ENCODE assay signal across 8 mouse cellular contexts in the genomic region with DNA sequence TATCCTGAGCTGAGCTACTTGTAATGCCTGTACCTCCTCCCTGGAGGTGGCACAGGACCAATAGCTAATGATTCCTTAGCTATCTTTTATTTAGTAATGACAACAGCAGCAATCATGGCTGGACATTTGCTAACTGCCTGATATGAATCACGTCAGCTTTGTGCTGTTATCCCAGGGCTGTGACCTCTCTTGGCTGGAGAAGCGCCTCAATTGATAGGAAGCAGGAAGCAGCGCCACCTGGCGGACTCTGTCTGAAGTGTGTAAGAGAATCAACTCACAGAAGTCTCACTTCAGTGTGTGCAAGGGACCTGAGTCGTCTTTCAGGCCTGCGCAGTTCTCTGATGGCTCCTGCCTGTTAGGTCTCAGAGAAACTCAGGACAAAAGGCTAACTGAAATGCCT. TPM values are rescaled to one million over a fixed set of nuclear protein-coding genes. Genes with fewer than 3 reads are reported as not detected.
DNase-seq lines count a peak whose midpoint lies in the region; ATAC-seq lines count a peak whose summit lies in the region.

No protein-coding gene starts in this region.

- H3K9me3 ChIP-seq in intestine, embryonic 14.5 days (ENCODE audit: control insufficient read depth, low read length): no peaks in the 10 kb centered on the region
- no peaks in the 10 kb centered on the region for H3K9me3 ChIP-seq in midbrain, embryonic 10.5 days (replicated peaks)

- H3K4me3 ChIP-seq in intestine, embryonic 14.5 days (ENCODE audit: low read depth, low read length): no peak overlapping the region
- no peak overlapping the region for H3K4me3 ChIP-seq in midbrain, embryonic 10.5 days

- H3K27ac ChIP-seq in intestine, embryonic 14.5 days (ENCODE audit: low read depth): no peak overlapping the region
- no peak overlapping the region; the same call in 1 of the 2 replicates for H3K27ac ChIP-seq in midbrain, embryonic 10.5 days (replicated peaks)

- H3K4me2 ChIP-seq in intestine, embryonic 14.5 days (ENCODE audit: low read length): 0 out of 2 replicates have a peak overlapping the region, but pooled peaks have one; percentile 20

- DNase-seq in ZHBTc4 (ENCODE audit: low read depth, low spot score): peak; percentile 87
- peak; percentile 72 for DNase-seq in gastrocnemius, postnatal 25 days
- DNase-seq in intestine, embryonic 14.5 days (ENCODE audit: low spot score): peak; percentile 94
- DNase-seq in left cerebral cortex, postnatal 14 days (ENCODE audit: low spot score in 2 of 2): peak; percentile 84 to 94
- DNase-seq in midbrain, embryonic 10.5 days (ENCODE audit: low spot score): peak; percentile 87
- DNase-seq in right cerebral cortex, postnatal 36 days (ENCODE audit: low spot score in 2 of 2): peak; percentile 63 to 69
- DNase-seq in yolk sac, embryonic 10.5 days (ENCODE audit: low spot score): peak; percentile 79

- H3K36me3 ChIP-seq in intestine, embryonic 14.5 days (ENCODE audit: control insufficient read depth, insufficient read depth, low read length): no peaks in the 10 kb centered on the region
- no peaks in the 10 kb centered on the region for H3K36me3 ChIP-seq in midbrain, embryonic 10.5 days

- no peak overlapping the region for H3K9ac ChIP-seq in intestine, embryonic 14.5 days (ENCODE audit: low read length)

- no peaks in the 10 kb centered on the region for H3K4me1 ChIP-seq in intestine, embryonic 14.5 days (replicated peaks; ENCODE audit: control insufficient read depth, insufficient read depth, low read length)
- H3K4me1 ChIP-seq in midbrain, embryonic 10.5 days: peaks cover 11% of the 10 kb centered on the region

- 10% methylated on average over 6 of the region's 6 CpGs for WGBS in intestine, embryonic 14.5 days
- WGBS in midbrain, embryonic 10.5 days: 9% methylated on average over 6 of the region's 6 CpGs

- ATAC-seq in common myeloid progenitor, adult 5-6 weeks (replicated peaks; ENCODE audit: low read depth, poor library complexity, severe bottlenecking): peak; percentile 88
- peak; percentile 59; the same call in 1 of the 2 replicates for ATAC-seq in intestine, embryonic 14.5 days (replicated peaks; ENCODE audit: low FRiP score, low TSS enrichment, low read depth)

- intact Hi-C loops in left cerebral cortex, postnatal 14 days (cut with DNase I): loop anchor here (5.0 kb wide), 2 partner anchors 53 to 283 kb away; no protein-coding TSS in a partner anchor

- no peaks in the 10 kb centered on the region for H3K27me3 ChIP-seq in intestine, embryonic 14.5 days (replicated peaks; ENCODE audit: control insufficient read depth, insufficient read depth, low read length)
- H3K27me3 ChIP-seq in midbrain, embryonic 10.5 days (ENCODE audit: low read depth, poor library complexity, severe bottlenecking): peaks cover 12% of the 10 kb centered on the region

RNA-seq across cellular contexts. Expression of a gene that starts 19.7 kb away (rescaled TPM):
- not detected in 2 replicates for total RNA-seq in common myeloid progenitor, adult 5-6 weeks (2017)
- total RNA-seq in gastrocnemius, postnatal 25 days (2021): not detected
- 1.7 and 1.9 TPM in 2 replicates for polyA plus RNA-seq in intestine, embryonic 14.5 days (2014; fragmentation: Nextera tagmentation; extraction: Ambion mirVana)
- total RNA-seq in left cerebral cortex, postnatal 14 days (2021): under 1 TPM in 1 of 2 experiments, not detected in 1; 0.40 TPM
- 0.25 and 0.73 TPM in 2 replicates for polyA plus RNA-seq in midbrain, embryonic 10.5 days (2016; fragmentation: Nextera tagmentation; extraction: Ambion mirVana)

RNA-seq across cellular contexts. Expression of a gene that starts 19.7 kb away (rescaled TPM):
- total RNA-seq in common myeloid progenitor, adult 5-6 weeks (2017): 54.6 and 60.2 TPM in 2 replicates
- 10 to 100 TPM; 50.7 to 67.3 TPM for total RNA-seq in gastrocnemius, postnatal 25 days (2021)
- 240 and 277 TPM in 2 replicates for polyA plus RNA-seq in intestine, embryonic 14.5 days (2014; fragmentation: Nextera tagmentation; extraction: Ambion mirVana)
- total RNA-seq in left cerebral cortex, postnatal 14 days (2021): 10 to 100 TPM; 47.2 to 48.7 TPM
- 106 and 116 TPM in 2 replicates for polyA plus RNA-seq in midbrain, embryonic 10.5 days (2016; fragmentation: Nextera tagmentation; extraction: Ambion mirVana)

RNA-seq across cellular contexts. Expression of a gene that starts 26.2 kb away (rescaled TPM):
- not detected in 2 replicates for total RNA-seq in common myeloid progenitor, adult 5-6 weeks (2017)
- not detected for total RNA-seq in gastrocnemius, postnatal 25 days (2021)
- 0.16 and 0.20 TPM in 2 replicates for polyA plus RNA-seq in intestine, embryonic 14.5 days (2014; fragmentation: Nextera tagmentation; extraction: Ambion mirVana)
- total RNA-seq in left cerebral cortex, postnatal 14 days (2021): 10 to 100 TPM; 25.2 to 35.5 TPM
- polyA plus RNA-seq in midbrain, embryonic 10.5 days (2016; fragmentation: Nextera tagmentation; extraction: Ambion mirVana): 0.67 and 1.2 TPM in 2 replicates

RNA-seq across cellular contexts. Expression of a gene that starts 57.0 kb away (rescaled TPM):
- total RNA-seq in common myeloid progenitor, adult 5-6 weeks (2017): 109 and 152 TPM in 2 replicates
- total RNA-seq in gastrocnemius, postnatal 25 days (2021): 10 to 100 TPM; 13.5 to 15.0 TPM
- polyA plus RNA-seq in intestine, embryonic 14.5 days (2014; fragmentation: Nextera tagmentation; extraction: Ambion mirVana): 60.7 and 62.1 TPM in 2 replicates
- 10 to 100 TPM; 40.6 to 45.7 TPM for total RNA-seq in left cerebral cortex, postnatal 14 days (2021)
- polyA plus RNA-seq in midbrain, embryonic 10.5 days (2016; fragmentation: Nextera tagmentation; extraction: Ambion mirVana): 108 and 113 TPM in 2 replicates

Comparison
In these comparisons a context has a peak if more than half of its experiments do, and no peak if none do; other contexts are left out.
1. RNA of a gene that starts 26.2 kb away (total RNA-seq): 25.2 to 35.5 TPM in left cerebral cortex, postnatal 14 days; not detected in gastrocnemius, postnatal 25 days and not detected in common myeloid progenitor, adult 5-6 weeks; every median in the first group is over 10 times any median in the second.
2. Peak in every context shown above with its lines, with median percentiles within 50 percentile points of each other: DNase-seq.